Mouse (Mus musculus) testis, postnatal 14 days (tissue): Measurements from ENCODE around the gene Txlnb.
A peak's percentile ranks its signal among the peaks of the same experiment; 100 is the strongest.
"Not testable (repeated sequence)": the region's sequence is repeated elsewhere in the genome, so short reads cannot be mapped to it uniquely, and the experiment has no call there.

Experiments used
- DNase-seq: peaks from one replicate; pipeline ENCODE4 v3.0.0; 2021; ENCODE audit warnings: low spot score

Gene Txlnb

DNA sequence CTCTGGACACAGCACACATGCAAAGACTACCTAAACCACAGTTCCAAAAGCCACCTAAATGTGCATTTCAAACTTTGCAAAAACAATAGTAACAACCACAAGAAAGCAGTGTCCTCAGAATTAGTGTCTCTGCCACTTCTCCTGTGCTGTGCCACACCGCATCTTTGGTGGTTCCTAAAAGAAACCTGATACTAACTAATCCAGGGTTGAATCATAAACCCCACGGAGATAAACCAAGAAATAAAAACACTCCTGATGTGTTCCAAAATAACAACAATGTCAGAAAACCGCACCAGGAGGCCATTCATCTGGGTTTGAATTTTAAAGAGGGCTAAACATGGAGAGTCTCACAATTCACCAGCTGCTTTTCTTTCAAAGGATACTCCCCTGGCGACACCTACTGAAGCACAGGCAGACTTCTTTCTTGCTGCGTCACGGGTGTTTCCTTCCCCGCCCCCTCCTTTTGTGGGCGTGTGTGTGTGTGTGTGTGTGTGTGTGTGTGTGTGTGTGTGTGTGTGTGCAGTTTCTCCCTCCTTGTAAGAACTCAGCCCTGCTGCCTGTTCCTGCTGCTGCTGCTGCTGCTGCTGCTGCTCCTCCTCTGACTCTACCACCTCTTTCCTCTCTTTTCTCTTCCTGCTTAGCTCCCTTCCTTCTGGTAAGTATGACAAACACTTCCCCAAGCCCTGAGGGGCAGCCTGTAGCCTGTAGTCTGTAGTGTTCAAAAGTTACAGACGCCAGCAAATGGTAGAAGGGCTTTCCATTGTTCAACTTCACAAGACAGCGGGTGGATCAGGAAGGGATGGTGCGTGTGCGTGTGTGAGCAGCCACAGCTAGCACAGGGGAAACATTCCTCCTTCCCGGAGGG, at the start of gene Txlnb:
Txlnb (plus strand) TSS at position 460 of the 865 bp plus-strand sequence.
- DNase-seq, result peak; percentile 27

- DNase-seq, result no peak
Measured at GRCm38 (mm10) chr10:17752478-17752877, 43.5 kb upstream of the Txlnb start.

- no peak for DNase-seq
Measured at GRCm38 (mm10) chr10:17759772-17760171, 36.3 kb upstream of the Txlnb start.

DNA sequence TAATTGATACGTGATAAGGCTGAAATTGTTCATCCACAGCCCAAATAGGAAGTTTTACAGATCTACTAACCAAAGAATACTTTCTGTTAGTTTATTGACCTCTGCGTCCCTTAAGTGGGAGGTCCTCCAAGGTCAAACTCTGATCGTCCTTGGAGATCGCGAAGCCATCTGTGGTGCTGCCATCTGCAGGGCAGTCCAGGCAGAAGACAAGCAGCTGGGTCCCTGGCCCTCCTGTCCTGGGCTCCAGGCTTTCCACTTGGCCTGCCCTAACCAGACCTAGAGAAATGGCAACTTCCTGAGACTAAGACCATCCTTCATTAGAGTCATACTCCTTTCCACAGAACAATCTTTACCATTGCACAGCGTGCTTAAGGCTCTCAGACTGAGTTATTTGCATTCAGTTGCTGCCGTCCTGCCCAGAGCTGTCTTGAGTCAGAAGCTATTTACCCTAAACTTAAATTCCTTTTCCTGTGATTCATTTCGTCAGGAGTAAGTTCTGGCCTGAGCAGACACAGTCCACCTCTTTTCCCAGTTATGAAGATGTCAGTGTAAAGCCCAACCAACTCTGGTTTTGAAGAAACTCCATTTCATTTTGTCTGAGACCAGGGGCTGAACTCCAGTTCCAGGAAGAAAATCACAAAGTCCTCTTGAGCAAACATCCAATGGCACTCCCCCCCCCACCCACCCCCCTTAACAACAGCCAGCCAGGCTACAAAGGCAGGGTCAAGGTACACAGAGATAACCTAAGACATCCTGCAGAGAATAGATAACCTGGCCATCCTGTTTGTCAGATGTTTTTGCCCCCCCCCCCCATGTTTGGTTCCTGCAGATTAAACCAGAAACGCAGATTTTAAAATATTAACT, 35.0 kb upstream of the Txlnb start:
- DNase-seq, result no peak

- DNase-seq, result no peak
Measured at GRCm38 (mm10) chr10:17761652-17762051, 34.4 kb upstream of the Txlnb start.

DNA sequence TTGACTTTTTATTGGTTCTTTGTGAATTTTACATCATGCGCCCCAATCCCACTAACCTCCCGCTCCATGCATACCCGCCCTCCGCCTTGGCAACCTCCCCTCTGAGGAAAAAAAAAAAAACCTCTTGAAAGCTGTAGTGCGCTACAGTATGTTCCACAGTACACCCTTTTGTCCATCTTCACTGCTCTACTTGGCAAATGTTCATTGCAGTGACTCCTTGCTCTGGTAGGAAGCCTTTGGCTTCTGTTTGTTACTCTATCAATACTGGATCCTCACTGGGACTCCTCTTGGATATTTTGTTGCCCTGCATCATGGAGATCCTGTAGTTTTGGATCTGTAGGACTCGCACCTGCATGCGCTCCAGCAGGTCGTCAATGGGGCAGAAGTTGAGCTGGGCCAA, 33.1 kb upstream of the Txlnb start:
- DNase-seq, result peak; percentile 16

- DNase-seq, result no peak
Measured at GRCm38 (mm10) chr10:17769856-17770255, 26.2 kb upstream of the Txlnb start.

GRCm38 (mm10) chr10:17772364-17772763, 23.7 kb upstream of the Txlnb start:
- DNase-seq, result no peak

GRCm38 (mm10) chr10:17774366-17774765, 21.7 kb upstream of the Txlnb start:
- DNase-seq, result no peak

- no peak for DNase-seq
Measured at GRCm38 (mm10) chr10:17775079-17775478, 20.9 kb upstream of the Txlnb start.

DNA sequence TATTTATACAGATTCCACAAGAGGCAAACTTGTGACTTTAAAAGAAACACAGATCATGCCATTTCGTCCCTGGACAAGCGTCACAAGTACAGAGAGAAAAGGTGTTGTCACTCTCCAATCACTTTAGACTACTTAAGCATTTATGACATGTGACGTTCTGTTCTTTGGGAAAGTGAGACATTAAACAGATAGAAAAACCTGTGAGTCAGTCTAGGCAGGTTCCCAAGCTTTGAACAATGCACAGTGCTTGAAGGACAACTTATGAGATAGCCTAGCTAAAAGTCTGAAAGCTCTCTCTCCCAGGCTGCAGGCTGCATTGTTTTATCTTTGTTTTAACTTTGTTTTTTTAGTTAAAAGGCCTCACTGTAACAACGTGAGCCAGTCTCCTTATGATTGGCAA, 19.3 kb upstream of the Txlnb start:
- not testable (repeated sequence) for DNase-seq

GRCm38 (mm10) chr10:17786771-17787170, 9.3 kb upstream of the Txlnb start:
- no peak for DNase-seq

GRCm38 (mm10) chr10:17787938-17788337, 8.1 kb upstream of the Txlnb start:
- DNase-seq, result no peak

DNA sequence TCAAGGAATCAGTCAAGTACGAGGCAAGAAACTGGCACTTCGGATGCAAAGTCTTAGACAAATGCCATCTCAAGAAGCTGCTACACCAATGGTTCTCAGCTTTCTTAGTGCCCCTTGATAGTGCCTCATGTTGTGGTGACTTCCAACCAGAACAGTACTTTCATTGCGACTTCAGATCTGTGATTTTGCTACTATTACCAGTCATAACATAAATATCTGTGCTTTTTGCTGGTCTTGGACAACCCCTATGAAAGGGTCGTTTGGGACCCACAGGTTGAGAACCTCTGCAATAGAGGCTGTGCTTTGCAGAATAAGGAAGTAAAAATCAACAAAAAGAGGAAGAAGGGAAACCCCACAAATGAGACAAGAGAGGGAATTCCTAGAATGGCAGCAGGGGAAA, 7.7 kb upstream of the Txlnb start:
- no peak for DNase-seq

DNA sequence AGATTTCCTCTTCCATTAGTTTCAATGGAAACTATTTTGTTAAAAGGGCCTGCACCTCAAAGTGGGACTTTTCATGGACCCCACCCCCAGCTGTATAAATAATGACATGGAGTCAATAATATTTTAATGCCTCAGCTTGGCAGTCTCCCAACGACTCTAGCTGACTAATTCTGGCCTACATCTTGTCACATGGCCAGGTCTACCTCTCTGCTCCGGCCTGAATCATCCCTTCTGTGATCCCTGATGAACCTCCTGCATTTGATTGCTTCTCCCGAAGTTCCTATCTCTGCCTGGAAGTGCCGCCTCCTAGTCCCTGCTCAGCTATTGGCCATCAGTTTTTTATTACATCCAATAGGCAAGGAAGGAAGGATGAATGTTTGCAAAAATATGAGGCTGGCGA, 2.1 kb upstream of the Txlnb start:
- no peak for DNase-seq

GRCm38 (mm10) chr10:17794443-17794842, 1.6 kb upstream of the Txlnb start:
- no peak for DNase-seq

DNA sequence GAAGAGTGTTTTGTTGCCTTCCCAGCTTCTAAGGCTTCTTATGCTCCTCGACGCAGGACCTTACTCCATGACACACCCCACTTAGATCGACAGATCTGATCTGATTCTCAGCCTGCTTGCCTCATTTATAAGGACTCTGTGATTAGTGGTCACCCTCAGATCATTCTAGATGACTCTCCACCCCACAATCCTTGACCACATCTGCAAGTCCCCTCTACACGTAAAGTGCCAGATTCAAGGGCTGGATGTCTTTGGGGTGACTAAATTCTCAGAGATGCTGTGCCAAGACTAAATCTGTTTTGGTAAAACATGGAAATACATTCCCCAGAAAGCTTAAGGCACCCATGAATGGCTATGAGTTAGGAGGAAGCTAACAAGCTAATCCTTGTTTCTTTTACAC, 799 bp upstream of the Txlnb start:
- no peak for DNase-seq

DNA sequence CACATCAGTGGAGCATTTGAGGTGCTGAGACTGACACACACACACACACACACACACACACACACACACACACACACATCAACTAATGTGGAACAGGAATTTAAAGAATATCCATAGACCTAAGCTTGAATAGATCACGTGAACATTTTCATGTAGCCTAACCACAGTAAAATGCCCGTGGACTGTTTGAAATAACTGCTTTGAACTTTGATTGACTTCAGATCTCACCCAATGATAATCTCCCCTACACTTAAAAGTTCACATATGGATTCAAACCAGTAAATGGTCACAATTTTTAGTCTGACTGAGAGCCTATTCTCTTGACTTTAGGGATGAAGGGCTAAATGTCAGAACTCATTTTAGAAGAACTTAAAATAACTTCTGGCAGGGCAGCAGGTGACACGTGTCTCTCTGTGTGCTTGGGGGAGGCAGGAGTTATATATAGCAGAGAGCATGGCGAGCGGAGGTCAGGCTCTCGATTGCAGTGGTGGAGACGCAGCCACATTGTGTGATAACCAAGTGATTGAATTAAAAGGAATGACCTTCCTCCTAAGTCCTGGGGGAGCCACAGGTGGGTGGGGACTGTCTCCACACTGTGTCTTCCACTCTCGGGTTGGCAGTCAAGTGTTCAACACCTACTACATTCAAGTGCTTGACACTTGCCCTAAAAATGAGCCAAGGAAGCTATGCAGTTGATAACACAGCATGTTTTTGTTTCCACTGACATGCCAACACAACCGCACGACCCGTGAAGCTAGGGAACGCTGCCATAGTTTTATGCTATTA, 1.0 kb downstream of the Txlnb start:
- DNase-seq, result no peak

GRCm38 (mm10) chr10:17797681-17798080, 1.7 kb downstream of the Txlnb start:
- DNase-seq, result no peak

GRCm38 (mm10) chr10:17801788-17802187, 5.8 kb downstream of the Txlnb start:
- no peak for DNase-seq

GRCm38 (mm10) chr10:17808526-17808925, 12.5 kb downstream of the Txlnb start:
- no peak for DNase-seq

DNA sequence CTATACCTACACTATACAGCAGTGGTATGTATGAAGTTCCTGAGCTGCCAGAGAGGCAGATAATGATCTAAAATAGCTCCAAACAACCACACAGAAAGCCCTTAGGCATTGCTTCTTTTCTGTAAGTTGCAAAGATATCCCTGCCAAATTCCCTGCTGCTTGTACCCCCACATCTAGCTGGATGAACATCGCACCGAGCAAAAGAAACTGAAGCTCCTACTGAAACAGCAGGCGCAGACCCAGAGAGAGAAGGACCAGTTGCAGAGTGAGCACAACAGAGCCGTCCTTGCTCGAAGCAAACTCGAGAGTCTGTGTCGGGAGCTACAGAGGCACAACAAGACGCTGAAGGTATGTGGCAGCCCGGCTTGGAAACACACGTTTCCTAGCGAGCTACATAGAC, 19.0 kb downstream of the Txlnb start:
- no peak for DNase-seq
